Mouse (Mus musculus) cerebellum, postnatal 14 days (tissue): Measurements from ENCODE around the gene Enpp4.

Source experiments
- DNase-seq, 2 experiments: peaks; one replicate each; pipeline ENCODE4 v3.0.0; 2021; ENCODE audit warnings: mixed read lengths in 2 of 2

Enpp4 gene

GRCm38 (mm10) chr17:44105287-44106138, at the start of gene Enpp4:
Gene Enpp4, minus strand, starts transcription at chr17:44105809.
- peak; percentile 84 to 85 for DNase-seq

GRCm38 (mm10) chr17:44155204-44155603, 49.6 kb upstream of the Enpp4 start:
- DNase-seq = no peak

- DNase-seq = no peak
Observed at GRCm38 (mm10) chr17:44153871-44154270, 48.3 kb upstream of the Enpp4 start.

- no peak for DNase-seq
Observed at GRCm38 (mm10) chr17:44151889-44152288, 46.3 kb upstream of the Enpp4 start.

- DNase-seq = peak; percentile 19 to 55
Observed at GRCm38 (mm10) chr17:44151130-44151529, 45.5 kb upstream of the Enpp4 start.

GRCm38 (mm10) chr17:44148109-44148846, 42.7 kb upstream of the Enpp4 start:
- DNase-seq = no peak

GRCm38 (mm10) chr17:44145806-44146205, 40.2 kb upstream of the Enpp4 start:
- DNase-seq = no peak

GRCm38 (mm10) chr17:44136863-44137640, 31.4 kb upstream of the Enpp4 start:
- no peak for DNase-seq

- no peak for DNase-seq
Observed at GRCm38 (mm10) chr17:44136018-44136417, 30.4 kb upstream of the Enpp4 start.

- no peak for DNase-seq
Observed at GRCm38 (mm10) chr17:44134545-44134944, 28.9 kb upstream of the Enpp4 start.

GRCm38 (mm10) chr17:44134106-44134505, 28.5 kb upstream of the Enpp4 start:
- DNase-seq = no peak

- DNase-seq = peak; percentile 77 to 83
Observed at GRCm38 (mm10) chr17:44130429-44130828, 24.8 kb upstream of the Enpp4 start.

GRCm38 (mm10) chr17:44129092-44129750, 23.6 kb upstream of the Enpp4 start:
- no peak for DNase-seq

- DNase-seq = no peak
Observed at GRCm38 (mm10) chr17:44121366-44122100, 15.9 kb upstream of the Enpp4 start.

GRCm38 (mm10) chr17:44118231-44118630, 12.6 kb upstream of the Enpp4 start:
- no peak for DNase-seq

GRCm38 (mm10) chr17:44117721-44118120, 12.1 kb upstream of the Enpp4 start:
- no peak for DNase-seq

GRCm38 (mm10) chr17:44116584-44116983, 11.0 kb upstream of the Enpp4 start:
- no peak for DNase-seq

GRCm38 (mm10) chr17:44108331-44108730, 2.7 kb upstream of the Enpp4 start:
- no peak for DNase-seq

- DNase-seq = no peak
Observed at GRCm38 (mm10) chr17:44101961-44102360, 3.6 kb downstream of the Enpp4 start.

- no peak for DNase-seq
Observed at GRCm38 (mm10) chr17:44100906-44101305, 4.7 kb downstream of the Enpp4 start.

- no peak for DNase-seq
Observed at GRCm38 (mm10) chr17:44100486-44100885, 5.1 kb downstream of the Enpp4 start.

GRCm38 (mm10) chr17:44091512-44091911, 14.1 kb downstream of the Enpp4 start:
- no peak for DNase-seq
